Mouse (Mus musculus): ENCODE data around the gene Aif1l.

- TF ChIP-seq GATA1 (IDR thresholded peaks at IDR 0.05; ENCODE audit: low read length) (no peak), TAL1 (IDR thresholded peaks at IDR 0.05; ENCODE audit: low read length) (no peak)
These were observed 49.0 kb upstream of the Aif1l start for GRCm38 (mm10) chr2:31900932-31901331.
